9 mouse cellular contexts compared by ENCODE assay signal in the genomic region with DNA sequence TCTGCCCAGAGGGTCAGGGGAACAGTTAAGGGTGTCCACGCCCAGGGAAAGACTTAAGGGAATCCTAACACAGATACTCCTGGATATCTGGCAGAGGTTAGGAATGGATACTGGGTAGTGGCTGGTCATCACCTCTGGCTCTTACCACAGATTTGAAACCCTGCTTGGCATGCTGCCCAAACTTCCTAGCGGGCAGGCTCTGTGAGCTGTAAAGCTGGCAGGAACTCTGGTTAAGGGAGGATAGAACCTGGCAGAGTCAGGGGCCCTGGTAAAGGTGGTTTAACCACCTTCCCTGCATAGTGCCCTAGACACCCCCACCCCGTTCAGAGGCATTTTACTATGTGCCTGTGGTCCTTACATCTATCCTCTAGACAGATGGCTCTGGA. TPM values are rescaled to one million over a fixed set of nuclear protein-coding genes. Genes with fewer than 3 reads are reported as not detected.
DNase-seq lines count a peak whose midpoint lies in the region; ATAC-seq and TF ChIP-seq lines count a peak whose summit lies in the region.
"Had no signal": no experiment of that assay in that cellular context is flagged by ENCODE, and none has a peak within 500 bp of the region (broad histone marks: within the 10 kb centered on the region; RNA-seq: fewer than 3 reads in every experiment).

No protein-coding gene starts in this region.

- H3K27me3 ChIP-seq in midbrain, embryonic 14.5 days (ENCODE audit: control insufficient read depth, insufficient read depth, low read length): no peaks in the 10 kb centered on the region
- H3K27me3 ChIP-seq in midbrain, embryonic 13.5 days: no peaks in the 10 kb centered on the region
- no peaks in the 10 kb centered on the region for H3K27me3 ChIP-seq in cerebellum, adult 2 months (ENCODE audit: control insufficient read depth, insufficient read depth, low read length)
- H3K27me3 ChIP-seq: stomach, embryonic 15.5 days had no signal

- no peak overlapping the region for H3K27ac ChIP-seq in midbrain, embryonic 14.5 days (replicated peaks; ENCODE audit: low read depth, low read length)
- no peak overlapping the region for H3K27ac ChIP-seq in midbrain, embryonic 13.5 days
- no peak overlapping the region for H3K27ac ChIP-seq in cerebellum, adult 2 months (ENCODE audit: insufficient read depth, low read length)
- H3K27ac ChIP-seq: stomach, embryonic 15.5 days had no signal

- H3K4me2 ChIP-seq in midbrain, embryonic 14.5 days (ENCODE audit: low read length): no peak overlapping the region
- no peak overlapping the region for H3K4me2 ChIP-seq in midbrain, embryonic 13.5 days (replicated peaks)
- H3K4me2 ChIP-seq: stomach, embryonic 15.5 days had no signal

- ATAC-seq in midbrain, embryonic 14.5 days (ENCODE audit: low FRiP score, low TSS enrichment): no peak
- ATAC-seq in midbrain, embryonic 13.5 days: no peak
- ATAC-seq in activated CD4-positive, CD25-positive, alpha-beta regulatory T cell, adult 4 months: no peak
- no peak for ATAC-seq in frontal cortex, adult (ENCODE audit: low TSS enrichment)

- 83% methylated on average over 3 of the region's 3 CpGs for WGBS in midbrain, embryonic 14.5 days
- 77% methylated on average over 3 of the region's 3 CpGs for WGBS in midbrain, embryonic 13.5 days
- 51% methylated on average over 3 of the region's 3 CpGs for WGBS in cerebellum, adult 2 months

- TF ChIP-seq CTCF in cerebellum, adult 2 months (IDR thresholded peaks at IDR 0.05; ENCODE audit: borderline replicate concordance, insufficient read depth, low read depth, low read length): no peak

- no peak for TF ChIP-seq POLR2A in cerebellum, adult 2 months (IDR thresholded peaks at IDR 0.05; ENCODE audit: borderline replicate concordance, insufficient read depth, low read length)

- H3K4me1 ChIP-seq in midbrain, embryonic 14.5 days (ENCODE audit: control insufficient read depth, insufficient read depth, low read length): no peaks in the 10 kb centered on the region
- H3K4me1 ChIP-seq in midbrain, embryonic 13.5 days (replicated peaks): peaks cover 12% of the 10 kb centered on the region
- no peaks in the 10 kb centered on the region for H3K4me1 ChIP-seq in cerebellum, adult 2 months (ENCODE audit: control insufficient read depth, insufficient read depth, low read length)

- DNase-seq in gastrocnemius, postnatal 14 days: peak; percentile 17
- no peak for DNase-seq in gastrocnemius, adult 8-10 months (ENCODE audit: low spot score in 2 of 2)
- DNase-seq in midbrain, embryonic 14.5 days: peak; percentile 9
- peak; percentile 22 to 40 for DNase-seq in cerebellum, adult 2 months
- peak; percentile 47 to 54 for DNase-seq in kidney, postnatal 4 days

- intact Hi-C loops in gastrocnemius, postnatal 14 days (cut with DNase I; ENCODE audit: low total_unique reads): no loop called here

- peaks cover 13% of the 10 kb centered on the region for H3K36me3 ChIP-seq in midbrain, embryonic 14.5 days (ENCODE audit: control insufficient read depth, insufficient read depth, low read length)
- H3K36me3 ChIP-seq in midbrain, embryonic 13.5 days: peaks cover 34% of the 10 kb centered on the region

- no peaks in the 10 kb centered on the region for H3K9me3 ChIP-seq in midbrain, embryonic 14.5 days (ENCODE audit: control insufficient read depth, low read length)
- no peaks in the 10 kb centered on the region for H3K9me3 ChIP-seq in midbrain, embryonic 13.5 days
- H3K9me3 ChIP-seq: stomach, embryonic 15.5 days had no signal

- no peak overlapping the region for H3K9ac ChIP-seq in midbrain, embryonic 14.5 days (replicated peaks; ENCODE audit: low read length)
- no peak overlapping the region for H3K9ac ChIP-seq in midbrain, embryonic 13.5 days (replicated peaks)
- H3K9ac ChIP-seq: stomach, embryonic 15.5 days had no signal

- no peak overlapping the region for H3K4me3 ChIP-seq in midbrain, embryonic 14.5 days (replicated peaks; ENCODE audit: low read depth, low read length)
- no peak overlapping the region for H3K4me3 ChIP-seq in midbrain, embryonic 13.5 days (replicated peaks)
- no peak overlapping the region for H3K4me3 ChIP-seq in cerebellum, adult 2 months (replicated peaks; ENCODE audit: insufficient read depth, low read depth, low read length)
- H3K4me3 ChIP-seq: stomach, embryonic 15.5 days had no signal

RNA-seq across cellular contexts. Expression of gene Capn3, which starts 46.8 kb away (rescaled TPM):
- 10 to 100 TPM; 88.0 to 92.1 TPM for total RNA-seq in gastrocnemius, postnatal 14 days (2021)
- 100 to 1,000 TPM; 126 to 145 (median 128) TPM for total RNA-seq in gastrocnemius, adult 8-10 months (2022)
- 0.39 and 0.80 TPM in 2 replicates for polyA plus RNA-seq in midbrain, embryonic 14.5 days (2014; fragmentation: Nextera tagmentation; extraction: Ambion mirVana)
- 1.7 and 2.3 TPM in 2 replicates for polyA plus RNA-seq in midbrain, embryonic 13.5 days (2015; fragmentation: Nextera tagmentation; extraction: Ambion mirVana)
- polyA plus RNA-seq in cerebellum, adult 2 months (2012; rRNA removed): 1.4 and 1.7 TPM in 2 replicates
- polyA plus RNA-seq in activated CD4-positive, CD25-positive, alpha-beta regulatory T cell, adult 4 months (2017; shearing (Covaris generic)): 10 to 100 TPM; 32.1 to 37.2 TPM

Comparison
In these comparisons a context has a peak if more than half of its experiments do, and no peak if none do; other contexts are left out.
1. DNase-seq: peak in gastrocnemius, postnatal 14 days (single experiment), midbrain, embryonic 14.5 days (single experiment), cerebellum, adult 2 months (2 of 2) and kidney, postnatal 4 days (2 of 2); none in gastrocnemius, adult 8-10 months (0 of 2).
2. RNA of gene Capn3, which starts 46.8 kb away (polyA plus RNA-seq): 32.1 to 37.2 TPM in activated CD4-positive, CD25-positive, alpha-beta regulatory T cell, adult 4 months; 1.7 to 2.3 TPM in midbrain, embryonic 13.5 days, 1.4 to 1.7 TPM in cerebellum, adult 2 months and 0.39 to 0.80 TPM in midbrain, embryonic 14.5 days; every median in the first group is over 10 times any median in the second.